Mouse (Mus musculus) Muller cell, postnatal 12 days (primary cell): ENCODE data around the gene Odf2l.

Source experiments
- DNase-seq: peaks from one replicate; pipeline ENCODE4 v3.0.0-alpha.2; 2015; ENCODE audit errors: inconsistent ontology term

Odf2l gene

GRCm38 (mm10) chr3:145140236-145140635, 21.8 kb downstream of the Odf2l start:
- no peak for DNase-seq

GRCm38 (mm10) chr3:145142925-145143324, 24.5 kb downstream of the Odf2l start:
- no peak for DNase-seq

- DNase-seq, result no peak
Measured at GRCm38 (mm10) chr3:145143856-145144255, 25.5 kb downstream of the Odf2l start.

- DNase-seq, result no peak
Measured at GRCm38 (mm10) chr3:145146871-145147270, 28.5 kb downstream of the Odf2l start.

GRCm38 (mm10) chr3:145147483-145147882, 29.1 kb downstream of the Odf2l start:
- DNase-seq, result no peak

GRCm38 (mm10) chr3:145147952-145148351, 29.6 kb downstream of the Odf2l start:
- DNase-seq, result no peak

GRCm38 (mm10) chr3:145151092-145151491, 32.7 kb downstream of the Odf2l start:
- DNase-seq, result no peak

GRCm38 (mm10) chr3:145151933-145152332, 33.5 kb downstream of the Odf2l start:
- DNase-seq, result no peak

GRCm38 (mm10) chr3:145156883-145157282, 38.5 kb downstream of the Odf2l start:
- DNase-seq, result no peak

- no peak for DNase-seq
Measured at GRCm38 (mm10) chr3:145158441-145158840, 40.1 kb downstream of the Odf2l start.

GRCm38 (mm10) chr3:145166741-145167140, 48.4 kb downstream of the Odf2l start:
- no peak for DNase-seq

- DNase-seq, result no peak
Measured at GRCm38 (mm10) chr3:145167766-145168165, 49.4 kb downstream of the Odf2l start.

GRCm38 (mm10) chr3:145168844-145169696, 50.7 kb downstream of the Odf2l start:
- no peak for DNase-seq

GRCm38 (mm10) chr3:145170028-145170427, 51.6 kb downstream of the Odf2l start:
- no peak for DNase-seq

- DNase-seq, result no peak
Measured at GRCm38 (mm10) chr3:145170604-145171389, 52.4 kb downstream of the Odf2l start.

- no peak for DNase-seq
Measured at GRCm38 (mm10) chr3:145171390-145172060, 53.1 kb downstream of the Odf2l start.

GRCm38 (mm10) chr3:145184645-145185044, 66.3 kb downstream of the Odf2l start:
- DNase-seq, result no peak

- no peak for DNase-seq
Measured at GRCm38 (mm10) chr3:145191972-145192371, 73.6 kb downstream of the Odf2l start.

- peak; percentile 55 for DNase-seq
Measured at GRCm38 (mm10) chr3:145195240-145195923, 77.0 kb downstream of the Odf2l start.

GRCm38 (mm10) chr3:145198050-145198449, 79.7 kb downstream of the Odf2l start:
- peak; percentile 73 for DNase-seq
